Mouse (Mus musculus) layer of hippocampus, adult 11-12 months (tissue): ENCODE measurements at regions not wholly inside any gene's neighbourhood (a gene's known extent, or its start where the extent isn't known, plus 50 kb on each side); places are given as distances from the start of the nearest gene placed in this dataset.

Experiments used
- DNase-seq: peaks from one replicate; pipeline ENCODE4 v3.0.0; 2022; ENCODE audit warnings: low spot score

- DNase-seq = no peak
Observed at GRCm38 (mm10) chr2:93135324-93135723, 52.0 kb upstream of the Trp53i11 start.

DNA sequence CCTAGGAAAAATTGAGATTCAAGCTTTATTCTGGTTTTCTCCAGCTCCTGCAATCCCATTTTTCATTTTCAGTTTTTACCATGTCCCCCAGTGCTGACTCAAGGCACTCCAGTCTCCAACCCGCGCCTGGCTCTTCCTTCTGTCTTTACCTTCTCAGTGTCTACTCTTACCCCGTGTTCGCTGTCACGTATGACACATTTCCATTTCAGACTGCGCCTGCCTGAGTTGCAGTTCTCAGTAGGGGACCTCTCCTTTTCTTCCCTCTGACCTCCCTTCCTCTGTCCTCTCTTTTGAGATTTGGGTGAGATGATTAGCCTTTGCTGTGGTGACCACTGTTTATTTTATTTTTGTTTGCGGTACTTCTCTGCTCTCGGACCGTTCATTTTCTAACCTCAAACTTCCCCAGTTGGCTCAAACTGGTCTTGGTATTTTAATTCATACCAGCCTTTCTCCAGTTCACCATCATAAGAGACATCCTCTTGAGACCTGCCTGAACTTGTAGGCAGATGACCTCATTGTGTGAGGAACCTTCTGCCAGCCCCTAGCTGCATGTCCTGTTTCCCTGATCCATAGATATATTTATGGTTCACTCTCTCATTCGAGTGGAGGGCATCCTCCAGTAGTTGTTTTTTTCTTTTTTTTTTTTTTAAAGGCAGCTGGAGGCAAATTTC is 53.9 kb upstream of the Trp53i11 start:
- no peak for DNase-seq

DNA sequence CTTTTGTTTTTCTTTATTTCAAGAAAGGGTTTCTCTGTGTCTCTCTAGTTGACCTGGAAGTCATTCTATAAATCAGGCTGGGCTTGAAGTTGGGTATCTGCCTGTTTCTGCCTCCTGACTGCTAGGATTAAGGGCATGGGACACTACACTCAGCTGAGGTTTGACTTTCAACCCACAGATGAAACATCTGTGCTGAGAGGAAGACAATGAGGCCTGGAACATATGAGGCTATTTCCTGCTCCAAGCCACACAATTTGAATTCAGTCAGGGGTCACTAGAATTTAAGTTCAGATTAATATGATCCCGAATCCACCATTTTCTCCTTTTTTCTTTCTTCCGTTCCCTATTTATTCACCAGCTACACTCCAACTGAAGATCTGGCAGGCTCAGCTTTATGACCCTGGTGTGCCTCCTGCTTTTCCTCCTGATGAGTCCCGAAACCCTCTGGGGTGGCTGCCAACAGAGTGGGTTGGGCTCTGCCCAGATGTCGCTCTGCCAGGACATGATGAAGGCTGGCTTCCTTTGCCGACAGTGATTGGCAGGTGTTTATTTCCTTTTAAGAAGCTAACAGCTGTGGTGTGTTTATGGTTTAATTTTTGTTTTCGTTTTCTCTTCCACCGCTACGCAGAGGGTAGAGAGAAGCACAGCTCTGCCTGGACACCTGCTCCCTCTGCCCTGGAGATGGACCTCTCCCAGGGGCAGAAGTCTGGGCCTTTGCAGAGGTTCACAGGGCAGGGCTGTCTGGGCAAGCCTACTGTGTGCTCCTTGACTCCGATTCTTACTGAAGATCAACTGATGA is 55.3 kb upstream of the Trp53i11 start:
- DNase-seq = no peak

- DNase-seq = no peak
Observed at GRCm38 (mm10) chr2:93131236-93131635, 56.1 kb upstream of the Trp53i11 start.

DNA sequence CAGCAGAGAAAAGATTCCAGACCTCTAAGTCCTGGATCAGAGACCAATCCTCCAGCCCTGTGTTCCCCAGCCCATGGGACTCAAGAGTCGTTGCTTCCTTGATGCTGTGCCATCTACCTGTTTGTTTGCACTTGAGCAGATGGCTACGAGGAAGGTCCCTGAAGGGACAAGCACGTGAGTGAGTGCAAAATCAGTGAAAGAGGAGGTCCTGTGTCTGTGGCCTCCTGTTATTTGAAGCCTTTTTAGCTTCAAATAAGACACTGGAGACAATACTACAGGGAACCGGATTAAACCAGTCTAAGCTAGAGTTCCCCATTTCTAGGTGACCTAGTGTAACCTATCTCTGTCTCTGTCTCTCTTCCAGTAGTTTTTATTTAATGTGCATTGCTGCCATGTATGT is 58.2 kb upstream of the Trp53i11 start:
- DNase-seq = no peak

DNA sequence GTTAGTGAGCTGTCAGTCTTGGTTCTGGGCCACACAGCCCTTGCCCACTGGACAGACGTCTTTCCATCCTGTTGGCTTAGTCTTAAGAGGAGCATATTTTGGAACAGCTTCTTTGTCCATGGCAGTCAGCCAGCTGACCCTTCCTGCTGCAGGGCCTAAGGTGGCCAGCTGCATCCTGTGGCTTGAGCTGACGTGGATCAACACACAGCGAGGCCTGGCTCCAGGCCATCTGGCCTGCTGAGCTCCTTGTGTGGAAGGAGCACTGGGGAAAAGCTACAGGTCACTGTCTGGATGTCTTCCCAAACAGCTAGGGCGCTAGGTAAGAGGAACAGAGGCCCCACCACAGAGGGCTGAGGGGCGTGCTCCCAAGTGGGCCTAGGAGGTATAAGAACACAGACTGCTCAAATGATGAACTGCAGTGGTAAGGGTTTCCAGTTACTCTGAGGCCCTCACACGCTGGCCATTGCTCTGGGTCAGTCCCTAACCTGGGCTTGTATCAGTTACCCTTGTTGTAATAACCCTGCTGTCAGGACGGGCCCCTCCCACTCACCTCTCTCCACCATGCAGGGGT is 60.7 kb upstream of the Trp53i11 start:
- peak; percentile 53 for DNase-seq

DNA sequence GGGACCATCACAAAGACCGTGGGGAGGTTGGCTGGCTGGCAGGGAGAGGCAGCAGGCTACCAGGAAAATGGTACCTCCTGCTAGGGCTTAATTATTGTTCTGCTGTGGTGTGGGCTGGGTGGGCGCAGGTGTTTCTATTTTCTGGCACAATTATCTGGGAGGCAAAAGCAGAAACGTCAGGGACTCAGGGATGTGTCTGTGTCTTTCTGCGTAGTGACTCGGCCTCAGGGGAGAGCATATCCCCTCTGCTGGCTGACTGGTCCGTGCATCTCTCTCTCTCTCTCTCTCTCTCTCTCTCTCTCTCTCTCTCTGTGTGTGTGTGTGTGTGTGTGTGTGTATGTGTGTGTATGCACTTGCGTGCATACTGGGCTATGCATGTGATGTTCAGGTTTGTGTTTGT is 61.2 kb upstream of the Trp53i11 start:
- no peak for DNase-seq

GRCm38 (mm10) chr2:93124866-93125467 is 62.4 kb upstream of the Trp53i11 start:
- DNase-seq = no peak

GRCm38 (mm10) chr2:93123829-93124228 is 63.5 kb upstream of the Trp53i11 start:
- no peak for DNase-seq

- no peak for DNase-seq
Observed at GRCm38 (mm10) chr2:93120386-93120785, 67.0 kb upstream of the Trp53i11 start.

DNA sequence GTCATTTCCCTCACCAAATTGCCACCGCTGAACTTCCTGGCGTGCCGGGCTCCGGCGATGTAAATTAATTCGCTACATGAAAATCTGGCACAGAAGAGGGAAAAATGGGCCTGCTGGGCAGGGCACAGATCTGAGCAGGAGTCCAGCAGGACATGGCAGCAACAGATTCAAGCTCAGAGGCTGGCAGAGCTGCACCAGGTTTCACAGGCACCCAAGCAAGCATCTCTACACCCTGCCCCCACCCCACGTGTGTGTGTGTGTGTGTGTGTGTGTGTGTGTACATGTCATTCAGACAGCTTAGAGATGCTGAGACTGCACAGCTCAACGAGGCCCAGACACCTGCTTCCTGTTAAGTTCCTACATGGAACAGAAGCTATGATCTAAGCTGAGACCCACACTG is 68.3 kb upstream of the Trp53i11 start:
- no peak for DNase-seq

- DNase-seq = no peak
Observed at GRCm38 (mm10) chr2:93115303-93115702, 69.3 kb upstream of the Prdm11 start.

DNA sequence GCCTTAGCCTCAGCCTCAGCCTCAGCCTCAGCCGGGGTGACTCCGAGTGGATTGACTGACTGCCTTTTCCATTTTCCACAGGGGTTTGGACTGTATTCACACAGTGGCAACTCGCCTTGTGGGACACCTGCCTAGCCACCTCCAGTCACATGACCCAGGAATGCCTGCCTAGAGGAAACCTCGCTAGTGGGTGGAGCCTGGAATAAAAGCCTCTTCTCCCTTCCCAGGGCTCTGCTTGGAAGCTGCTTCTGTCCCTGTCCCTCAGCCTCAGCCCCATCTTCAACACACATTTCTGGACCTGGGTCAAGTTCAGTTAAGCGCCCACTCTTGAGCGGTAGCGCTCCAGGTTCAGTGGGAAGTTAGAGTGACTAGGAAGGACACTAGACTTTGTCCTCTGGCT is 68.0 kb upstream of the Prdm11 start:
- DNase-seq = no peak

DNA sequence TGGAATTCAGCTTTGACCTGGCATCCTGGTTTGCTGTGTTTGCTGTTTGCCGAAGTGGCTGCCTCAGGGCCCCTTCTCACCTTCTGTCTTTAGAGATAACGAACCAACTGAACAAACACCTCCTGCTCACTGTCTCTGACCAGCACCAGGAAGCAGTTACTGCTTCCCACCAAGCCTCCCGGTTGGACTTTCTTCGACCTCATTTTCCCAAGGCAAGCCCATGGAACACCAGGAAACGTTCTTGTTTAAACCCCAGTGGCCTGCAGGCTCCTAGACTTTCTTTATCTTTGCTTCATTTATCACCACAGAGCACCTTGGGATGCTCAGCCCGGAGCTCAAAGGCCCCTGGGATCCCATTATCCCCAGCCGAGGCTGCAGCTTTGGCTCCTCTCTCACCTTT is 66.4 kb upstream of the Prdm11 start:
- no peak for DNase-seq

DNA sequence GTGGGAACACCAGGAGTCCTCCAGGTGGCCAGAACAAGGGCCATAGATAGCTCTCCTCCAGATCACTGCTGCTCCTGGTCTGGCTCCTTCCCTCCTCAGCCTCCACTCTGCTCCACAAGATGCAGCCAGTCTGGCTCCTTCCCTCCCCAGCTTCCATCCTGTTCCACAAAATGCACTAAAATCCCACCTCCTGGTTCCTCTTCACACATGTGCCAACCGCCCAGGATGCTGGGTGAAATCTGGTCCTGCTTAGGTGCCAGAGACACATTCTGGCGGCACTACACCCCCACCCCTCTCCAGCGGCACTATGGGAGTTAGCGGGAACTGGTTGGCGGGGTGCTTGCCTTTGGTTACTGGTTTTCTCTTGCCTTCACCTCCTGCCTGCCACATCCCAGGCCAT is 64.9 kb upstream of the Prdm11 start:
- peak; percentile 60 for DNase-seq

- no peak for DNase-seq
Observed at GRCm38 (mm10) chr2:93106581-93106980, 60.6 kb upstream of the Prdm11 start.

- no peak for DNase-seq
Observed at GRCm38 (mm10) chr2:93101991-93102390, 56.0 kb upstream of the Prdm11 start.

DNA sequence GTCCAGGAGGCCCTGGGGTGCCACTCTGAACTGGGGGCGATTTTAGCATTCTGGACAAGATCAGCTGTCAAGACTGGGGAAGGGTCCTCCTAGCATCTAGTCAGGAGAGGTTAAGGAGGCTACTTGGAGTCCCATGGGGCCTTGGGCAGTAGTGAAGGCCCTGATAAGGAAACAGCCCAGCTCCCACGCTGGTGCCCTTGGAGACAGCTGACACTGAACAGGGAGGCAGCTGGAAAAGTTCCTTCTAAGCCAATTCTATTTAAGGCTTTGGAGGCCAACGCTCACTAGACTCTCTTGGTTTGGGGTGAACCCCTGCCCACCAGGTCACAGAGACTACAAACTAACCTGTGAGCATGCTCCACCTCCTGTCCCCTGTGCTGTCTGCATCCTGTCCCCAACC is 53.8 kb upstream of the Prdm11 start:
- DNase-seq = no peak

GRCm38 (mm10) chr2:93097016-93097415 is 51.0 kb upstream of the Prdm11 start:
- no peak for DNase-seq

DNA sequence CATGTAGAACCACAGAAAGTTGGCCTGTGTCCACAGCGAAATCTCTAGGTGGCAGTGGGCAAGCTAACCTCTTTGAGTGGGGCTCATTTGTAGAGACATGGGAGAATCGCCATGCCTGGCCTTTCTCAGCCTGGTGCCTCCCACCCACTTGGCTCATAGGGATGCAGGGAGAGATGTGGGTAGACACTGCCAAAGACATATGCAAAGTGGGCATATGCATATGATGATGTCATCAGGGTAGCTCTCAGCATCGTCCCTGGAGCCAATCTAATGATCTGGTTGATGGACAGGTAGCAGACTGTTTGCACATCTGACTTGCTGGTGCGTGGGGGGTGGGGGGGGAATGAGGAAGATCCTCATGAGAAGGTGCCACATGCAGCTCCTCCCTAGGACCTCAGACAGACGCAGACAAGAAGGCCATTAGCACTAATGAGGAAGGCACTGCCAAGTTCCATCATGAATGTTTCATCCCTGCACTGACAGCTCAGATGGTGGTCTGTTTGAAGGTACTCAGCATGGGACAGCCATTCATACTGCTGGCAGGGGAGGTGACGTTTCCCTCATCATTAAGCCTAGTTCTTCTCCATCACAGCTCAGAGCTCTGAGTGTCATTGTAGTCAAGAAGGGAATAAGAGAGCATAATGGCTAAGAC is 50.2 kb upstream of the Prdm11 start:
- DNase-seq = no peak
